Mouse (Mus musculus): Measurements from ENCODE around the gene Fam193b.
"Not testable (repeated sequence)": the region's sequence is repeated elsewhere in the genome, so short reads cannot be mapped to it uniquely, and the experiment has no call there.

Fam193b gene

DNA sequence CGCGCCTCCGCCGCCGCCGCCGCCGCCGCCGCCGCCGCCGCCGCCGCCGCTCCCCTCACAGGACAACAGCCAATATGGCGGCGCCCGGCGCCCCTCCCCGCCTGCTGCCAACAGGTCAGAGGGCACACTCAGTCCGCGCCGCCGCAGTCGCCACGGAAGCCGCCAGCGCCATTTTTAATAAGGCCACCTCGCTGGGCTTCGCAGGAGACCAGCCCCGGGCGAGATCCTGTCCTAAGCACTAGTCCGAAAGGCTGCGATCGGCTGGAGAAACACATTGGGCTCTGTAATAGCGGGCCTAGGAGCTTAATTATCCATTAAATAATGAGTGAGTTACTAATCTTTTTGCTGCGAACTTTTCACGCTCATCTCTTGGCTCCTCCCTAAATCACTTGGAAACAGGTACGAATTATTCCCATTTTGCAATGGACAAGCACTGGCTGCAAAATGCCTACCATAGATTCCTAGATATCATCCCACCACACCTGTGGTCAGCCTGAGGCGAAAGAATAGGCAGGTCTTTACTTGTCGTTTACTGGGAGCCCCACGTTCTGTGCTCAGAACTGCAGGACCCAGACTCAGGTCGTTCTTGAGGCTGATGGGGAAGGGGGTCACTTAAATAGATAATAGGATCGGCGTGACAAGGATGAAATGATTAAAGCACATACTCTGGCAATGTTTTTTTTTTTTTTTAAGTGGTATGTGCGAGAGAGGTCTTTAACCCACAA, at the start of gene Fam193b:
Gene Fam193b, minus strand, starts transcription at position 94 of the 725 bp plus-strand sequence.
- in situ Hi-C loops (cut with MboI, MseI): no loop called here

- in situ Hi-C loops (cut with MboI, MseI): no loop called here
Observed at GRCm38 (mm10) chr13:55620275-55620674, 49.4 kb upstream of the Fam193b start.

GRCm38 (mm10) chr13:55619328-55619727, 48.4 kb upstream of the Fam193b start:
- in situ Hi-C loops (cut with MboI, MseI): no loop called here

DNA sequence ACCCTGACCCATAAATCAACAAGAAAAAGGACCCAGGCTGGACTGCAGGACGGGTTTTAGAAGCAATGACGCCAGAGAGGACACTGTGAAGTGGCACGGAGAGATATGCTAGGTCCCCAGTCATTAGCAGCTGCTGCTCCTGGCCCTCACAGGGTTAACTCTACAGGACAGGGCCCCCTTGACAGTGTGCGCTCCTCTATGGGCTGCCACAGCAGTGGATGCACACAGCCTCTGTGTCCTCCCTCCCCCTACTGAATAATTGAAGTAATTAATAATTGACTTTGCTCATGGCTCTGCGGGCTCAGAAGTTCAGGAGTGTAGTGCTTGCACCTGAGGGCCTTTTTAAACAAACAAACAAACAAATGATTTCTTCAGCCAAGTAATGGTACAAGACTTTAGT, 42.6 kb upstream of the Fam193b start:
- in situ Hi-C loops (cut with MboI, MseI): no loop called here

DNA sequence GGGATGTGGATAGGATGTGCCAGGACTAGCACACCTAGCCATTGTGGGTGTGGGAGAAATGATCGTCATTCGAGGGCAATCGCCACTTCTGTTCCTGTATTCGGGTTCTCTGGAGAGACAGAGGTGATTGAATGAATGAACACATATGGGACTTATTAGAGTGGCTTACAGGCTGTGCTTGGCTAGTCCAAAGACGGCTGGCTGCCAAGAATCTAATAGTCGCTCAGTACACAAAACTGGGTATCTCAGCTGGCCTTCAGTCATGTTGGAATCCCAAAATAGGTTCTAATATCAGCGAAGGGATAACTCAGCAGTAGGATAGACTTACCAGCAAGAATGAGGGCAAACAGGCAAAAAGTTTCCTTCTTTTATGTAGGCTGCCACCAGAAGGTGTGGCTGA, 41.1 kb upstream of the Fam193b start:
- in situ Hi-C loops (cut with MboI, MseI): no loop called here

GRCm38 (mm10) chr13:55607624-55608006, 36.7 kb upstream of the Fam193b start:
- in situ Hi-C loops (cut with MboI, MseI): no loop called here

GRCm38 (mm10) chr13:55606899-55607623, 36.1 kb upstream of the Fam193b start:
- in situ Hi-C loops (cut with MboI, MseI): no loop called here

DNA sequence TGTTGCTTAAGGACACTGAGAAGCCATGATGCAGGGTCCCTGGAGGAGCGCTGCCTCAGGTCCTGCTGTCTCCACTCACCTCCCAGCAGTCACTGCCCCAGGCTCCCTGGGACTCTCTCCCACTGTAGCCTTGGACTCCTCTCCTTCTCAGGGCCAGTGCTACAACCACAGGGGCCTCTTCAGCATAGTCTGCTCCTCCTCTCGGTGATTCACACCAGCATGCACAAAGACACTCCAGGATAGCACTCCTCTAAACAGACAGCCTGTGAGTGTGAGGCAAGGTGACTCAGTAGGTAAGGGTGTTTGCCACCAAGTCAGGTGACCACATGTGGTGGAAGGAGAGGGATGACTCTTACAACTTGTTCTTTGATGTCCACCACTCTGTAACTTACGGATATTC, 33.7 kb upstream of the Fam193b start:
- in situ Hi-C loops (cut with MboI, MseI): loop anchor here (5.0 kb wide), 1 partner anchor 38 kb away; no protein-coding TSS in a partner anchor

- in situ Hi-C loops (cut with MboI, MseI): loop anchor here (5.0 kb wide), 1 partner anchor 41 kb away; no protein-coding TSS in a partner anchor
Observed at GRCm38 (mm10) chr13:55601611-55602010, 30.7 kb upstream of the Fam193b start.

DNA sequence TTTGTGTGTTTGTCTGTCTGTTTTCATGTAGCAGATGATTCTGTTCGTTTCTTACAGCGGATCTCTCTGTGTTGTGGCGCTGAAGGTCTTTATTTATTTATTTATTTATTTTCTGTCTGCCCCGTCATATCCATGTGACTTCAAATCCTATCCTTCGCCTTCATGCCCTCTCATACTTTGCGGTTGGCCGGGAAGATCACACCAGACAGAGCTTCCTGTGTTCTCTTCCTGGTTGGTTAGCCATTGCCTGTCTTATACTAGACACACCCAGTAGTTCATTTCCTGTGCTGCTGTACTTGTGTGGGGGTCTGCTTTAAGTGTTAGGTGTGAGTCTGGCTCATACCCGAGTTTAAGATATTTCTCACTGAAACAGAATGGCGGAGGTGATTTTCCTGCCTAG, 29.7 kb upstream of the Fam193b start:
- in situ Hi-C loops (cut with MboI, MseI): loop anchor here (5.0 kb wide), 1 partner anchor 42 kb away; no protein-coding TSS in a partner anchor

DNA sequence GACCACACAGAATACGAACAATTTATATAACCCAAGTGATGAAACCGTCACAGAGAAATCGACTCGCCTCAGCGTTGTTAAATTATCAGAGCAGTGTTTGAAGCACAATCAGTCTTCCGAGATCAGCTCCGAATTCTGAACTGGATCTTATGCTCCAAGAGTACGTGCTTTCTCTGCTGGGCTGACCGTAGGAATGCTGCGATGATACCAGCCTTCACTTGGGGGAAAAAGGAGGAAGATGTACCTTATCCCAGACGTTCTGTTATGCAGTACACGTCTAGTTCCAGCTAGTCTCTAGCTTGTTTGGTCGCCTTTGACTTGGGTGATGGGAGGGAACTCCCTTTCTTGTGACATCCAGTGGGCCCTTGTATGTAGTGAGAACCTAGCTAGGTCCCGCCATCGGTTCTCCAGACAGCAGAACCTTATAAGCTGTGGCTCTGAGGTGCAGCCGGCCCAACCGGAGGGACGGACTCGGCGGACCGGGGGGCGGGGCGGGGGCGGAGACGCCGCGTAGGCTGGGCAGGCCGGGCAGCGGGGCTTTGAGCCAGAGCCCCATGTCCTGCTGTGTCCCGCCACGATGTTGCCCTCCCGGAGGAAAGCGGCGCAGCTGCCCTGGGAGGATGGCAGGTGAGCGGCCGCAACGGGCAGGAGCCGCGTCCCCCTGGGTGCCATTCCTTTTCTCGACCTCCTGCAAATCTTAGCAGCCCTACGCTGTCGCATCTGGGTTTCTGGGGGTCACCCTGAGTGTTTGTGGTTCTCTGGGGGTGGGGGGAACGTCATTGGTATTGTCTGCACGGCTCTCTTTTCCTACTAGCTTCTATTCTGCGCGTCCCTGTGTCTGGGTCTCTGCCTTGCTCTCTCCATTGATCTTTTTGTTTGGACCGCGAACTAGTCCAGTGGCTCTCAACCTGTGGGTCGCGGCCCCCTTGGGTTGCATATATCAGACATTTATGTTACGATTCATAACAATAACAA, 28.9 kb upstream of the Fam193b start, which contains the start of gene B4galt7:
Gene B4galt7, plus strand, starts transcription at position 331 of the 975 bp plus-strand sequence.
- in situ Hi-C loops (cut with MboI, MseI): loop anchor here (5.0 kb wide), 1 partner anchor 42 kb away; no protein-coding TSS in a partner anchor

DNA sequence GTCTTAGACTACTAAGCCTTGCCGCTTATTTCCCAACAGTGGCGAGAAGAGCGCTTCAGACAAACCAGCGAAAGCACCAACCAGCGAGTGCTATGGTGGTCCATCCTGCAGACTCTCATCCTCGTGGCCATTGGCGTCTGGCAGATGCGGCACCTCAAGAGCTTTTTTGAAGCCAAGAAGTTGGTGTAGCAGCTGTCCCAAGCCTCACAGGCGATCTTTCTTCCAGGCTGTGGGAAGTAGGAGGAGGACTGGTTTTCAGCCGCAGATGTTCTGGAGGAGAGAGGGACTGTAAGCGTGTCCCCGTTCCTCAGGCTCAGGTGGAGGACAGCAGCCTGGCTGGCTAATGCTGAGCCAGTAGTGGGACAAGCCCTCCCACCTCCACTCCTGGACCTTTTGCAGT, 25.9 kb upstream of the Fam193b start:
- in situ Hi-C loops (cut with MboI, MseI): no loop called here

- in situ Hi-C loops (cut with MboI, MseI): no loop called here
Observed at GRCm38 (mm10) chr13:55595375-55595774, 24.5 kb upstream of the Fam193b start.

GRCm38 (mm10) chr13:55593254-55593747, 22.4 kb upstream of the Fam193b start:
- in situ Hi-C loops (cut with MboI, MseI): no loop called here

- in situ Hi-C loops (cut with MboI, MseI): no loop called here
Observed at GRCm38 (mm10) chr13:55592512-55593253, 21.8 kb upstream of the Fam193b start.

- in situ Hi-C loops (cut with MboI, MseI): no loop called here
Observed at GRCm38 (mm10) chr13:55591961-55592490, 21.1 kb upstream of the Fam193b start.

DNA sequence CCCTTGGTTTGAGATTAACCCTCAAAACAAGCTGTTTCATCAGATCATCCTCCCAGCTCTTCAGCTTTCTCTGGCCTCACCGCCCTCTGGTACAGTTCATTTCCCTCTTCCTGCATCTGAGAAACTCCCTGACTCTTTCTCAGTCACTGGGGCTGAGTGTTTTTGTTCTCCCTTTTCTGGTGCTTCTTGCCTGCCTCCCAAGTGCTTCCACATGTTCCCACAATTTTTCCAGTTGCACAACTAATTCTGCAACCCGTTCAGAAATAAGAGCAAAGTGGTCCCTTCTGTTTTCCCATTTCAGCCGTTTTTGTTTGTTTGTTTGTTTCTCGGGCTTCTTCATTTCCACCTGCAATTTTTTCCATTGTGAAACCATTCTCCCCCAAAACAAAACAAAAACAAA, 7.2 kb upstream of the Fam193b start:
- in situ Hi-C loops (cut with MboI, MseI): no loop called here

DNA sequence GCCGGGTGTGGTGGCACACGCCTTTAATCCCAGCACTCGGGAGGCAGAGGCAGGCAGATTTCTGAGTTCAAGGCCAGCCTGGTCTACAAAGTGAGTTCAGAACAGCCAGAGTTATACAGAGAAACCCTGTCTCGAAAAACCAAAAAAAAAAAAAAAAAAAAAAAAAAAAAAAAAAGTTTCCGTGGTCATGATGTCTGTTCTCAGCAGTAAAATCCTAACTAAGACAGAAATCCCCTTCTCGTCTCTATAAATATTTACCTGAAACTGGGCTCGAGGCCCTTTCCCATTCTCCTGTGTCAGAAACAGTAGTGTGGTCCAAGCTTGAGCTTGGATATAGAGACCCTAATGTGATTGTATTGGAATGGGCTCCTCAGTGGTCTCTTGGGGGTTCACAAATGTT, 6.0 kb upstream of the Fam193b start:
- in situ Hi-C loops (cut with MboI, MseI): not testable (repeated sequence)

DNA sequence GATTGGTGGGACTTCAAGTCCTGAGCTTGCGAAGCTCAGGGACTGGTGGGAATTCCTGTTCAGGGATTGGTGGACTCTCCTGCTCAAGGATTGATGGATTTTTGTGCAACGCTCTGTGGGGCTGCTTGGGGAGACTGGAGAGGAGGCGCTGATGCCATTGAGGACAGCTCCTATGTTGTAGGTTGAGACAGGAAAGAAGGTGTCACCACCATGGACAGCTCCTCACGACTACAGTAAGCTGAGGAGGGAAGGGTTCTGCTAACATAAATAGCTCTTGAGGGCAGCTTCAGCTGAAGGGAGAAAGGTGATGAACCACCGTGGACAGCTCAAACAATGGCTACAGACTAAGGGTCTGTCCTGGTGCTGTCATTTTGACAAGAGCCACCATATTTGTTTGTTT, 5.0 kb upstream of the Fam193b start:
- in situ Hi-C loops (cut with MboI, MseI): no loop called here

DNA sequence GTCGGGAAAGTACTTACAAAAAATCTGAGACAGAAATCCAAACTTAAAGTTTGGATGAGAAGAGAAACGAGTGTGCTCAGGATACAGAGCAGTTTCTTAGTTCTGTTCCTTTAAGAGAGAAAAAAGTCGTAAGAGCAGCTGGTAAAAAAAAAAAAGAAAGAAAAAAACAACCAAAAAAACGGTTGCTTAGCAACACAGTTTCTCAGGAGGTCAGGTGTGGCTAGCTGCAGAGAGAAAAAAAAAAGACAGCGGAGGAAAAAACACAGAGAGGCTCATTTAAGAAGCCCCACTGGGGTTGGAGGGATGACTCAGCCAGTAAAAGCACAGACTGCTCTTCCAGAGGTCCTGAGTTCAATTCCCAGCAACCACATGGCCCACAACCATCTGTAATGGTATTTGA, 3.4 kb upstream of the Fam193b start:
- in situ Hi-C loops (cut with MboI, MseI): no loop called here
